Mouse (Mus musculus) forebrain, embryonic 15.5 days (tissue): ENCODE measurements at regions not wholly inside any gene's neighbourhood (a gene's known extent, or its start where the extent isn't known, plus 50 kb on each side); places are given as distances from the start of the nearest gene placed in this dataset.

Experiments used
- ATAC-seq: fragments of 200-750 bp; cut with Nextera tagmentation; replicated peaks from 2 replicates; pipeline ENCODE4 v1.8.0; 2017; ENCODE audit warnings: mild to moderate bottlenecking, moderate TSS enrichment, moderate library complexity
- H3K27ac ChIP-seq: fragments of 300-500 bp; sonication (generic); replicated peaks from 2 replicates; pipeline ENCODE4 v1.5.1; 2015; ENCODE audit warnings: mild to moderate bottlenecking, inconsistent platforms
- H3K27me3 ChIP-seq: fragments of 300-500 bp; sonication (generic); 2 replicates; pipeline ENCODE4 v1.6.1; 2015; ENCODE audit warnings: inconsistent platforms
- H3K36me3 ChIP-seq: fragments of 300-500 bp; sonication (generic); 2 replicates; pipeline ENCODE4 v1.6.1; 2015; ENCODE audit warnings: mild to moderate bottlenecking, inconsistent platforms
- H3K4me1 ChIP-seq: fragments of 300-500 bp; sonication (generic); 2 replicates; pipeline ENCODE4 v1.6.1; 2015; ENCODE audit warnings: inconsistent platforms
- H3K4me2 ChIP-seq: fragments of 300-500 bp; sonication (generic); replicated peaks from 2 replicates; pipeline ENCODE4 v1.6.1; 2015; ENCODE audit warnings: mild to moderate bottlenecking, inconsistent platforms
- H3K4me3 ChIP-seq: fragments of 300-500 bp; sonication (generic); 2 replicates; pipeline ENCODE4 v1.5.1; 2015; ENCODE audit warnings: mild to moderate bottlenecking, inconsistent platforms
- H3K9ac ChIP-seq: fragments of 300-500 bp; sonication (generic); replicated peaks from 2 replicates; pipeline ENCODE4 v1.6.1; 2015; ENCODE audit warnings: mild to moderate bottlenecking, inconsistent platforms
- H3K9me3 ChIP-seq: fragments of 300-500 bp; sonication (generic); 2 replicates; pipeline ENCODE4 v1.6.1; 2016; ENCODE audit warnings: inconsistent platforms
- WGBS: fragments of 180-500 bp; shearing (Covaris S2); methylation state at CpG from one replicate; pipeline ENCODE4 v1.1.7; 2015; ENCODE audit warnings: mixed read lengths; 5-methylcytosine and 5-hydroxymethylcytosine counted together

DNA sequence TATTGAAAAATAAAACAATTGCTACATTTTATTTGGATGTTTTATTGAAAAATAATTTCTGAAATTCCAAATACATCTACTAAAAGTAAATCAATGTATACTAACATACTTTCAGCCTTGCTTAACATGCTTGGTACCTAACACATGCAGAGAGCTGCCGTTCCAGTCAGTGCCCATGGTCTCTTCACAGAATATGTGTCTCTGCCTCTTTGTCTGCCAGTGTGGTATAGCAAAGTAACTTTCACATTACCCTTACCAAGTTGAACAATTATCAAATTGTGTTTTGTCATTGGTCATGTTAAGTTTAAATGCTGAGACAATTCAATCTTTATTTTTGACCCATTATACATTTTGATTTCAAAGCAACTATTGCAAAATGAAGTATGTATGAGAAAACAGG lies 1159.2 kb upstream of the Foxg1 start:
- Histone ChIP-seq H3K36me3 (no peaks in the 10 kb centered on the region), H3K27ac (no peak overlapping the region), H3K9me3 (no peaks in the 10 kb centered on the region), H3K27me3 (no peaks in the 10 kb centered on the region), H3K4me1 (peaks cover 11% of the 10 kb centered on the region), H3K9ac (no peak overlapping the region), H3K4me2 (no peak overlapping the region), H3K4me3 (no peak overlapping the region)
- ATAC-seq = no peak
- 18% methylated on average over 1 of the region's 1 CpGs for WGBS

DNA sequence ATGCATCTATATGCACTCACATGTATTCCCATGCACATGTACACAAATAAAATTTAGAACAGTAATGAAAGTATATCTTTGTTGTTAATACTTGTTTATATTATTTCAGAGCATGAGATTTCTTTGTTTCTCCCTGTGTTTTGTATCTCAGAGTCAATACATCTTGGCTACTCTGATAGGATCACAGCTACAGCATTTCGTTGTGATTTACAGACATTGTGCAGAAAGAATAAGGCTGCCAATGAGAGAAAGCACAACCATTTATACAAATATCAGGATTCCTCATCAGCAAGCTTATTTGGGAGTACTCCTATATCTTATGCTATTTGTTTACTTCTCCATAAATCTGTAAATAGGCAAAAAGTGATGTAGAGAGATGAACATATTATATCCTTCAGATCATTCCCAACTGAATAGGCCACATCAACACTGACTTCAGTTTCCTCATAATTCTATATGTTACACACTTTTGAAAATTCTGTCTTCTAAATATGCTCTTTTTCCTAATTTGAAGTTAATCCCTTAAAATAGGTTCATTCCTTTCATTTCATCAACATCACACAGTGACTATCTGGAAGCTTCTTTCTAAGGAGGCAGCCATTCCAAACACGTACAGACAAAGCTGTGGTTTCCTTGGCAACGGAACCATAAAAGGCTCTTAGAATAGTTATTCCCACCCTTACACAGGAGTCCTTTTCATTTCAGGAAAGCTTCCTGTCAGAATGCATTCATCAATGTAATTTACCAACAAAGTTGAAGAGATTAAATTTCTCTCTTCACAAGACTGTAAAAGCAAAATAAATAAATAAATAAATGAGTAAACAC lies 1160.3 kb upstream of the Foxg1 start:
- H3K4me3 ChIP-seq = no peak overlapping the region
- no peaks in the 10 kb centered on the region for H3K36me3 ChIP-seq
- H3K27ac ChIP-seq = peak overlapping the region; percentile 56
- H3K27me3 ChIP-seq = no peaks in the 10 kb centered on the region
- no peak overlapping the region for H3K9ac ChIP-seq
- H3K9me3 ChIP-seq = no peaks in the 10 kb centered on the region
- peak; percentile 95 for ATAC-seq
- no peak overlapping the region for H3K4me2 ChIP-seq
- peaks cover 11% of the 10 kb centered on the region for H3K4me1 ChIP-seq
- WGBS = 15% methylated on average over 3 of the region's 3 CpGs

GRCm38 (mm10) chr12:48181831-48182230 lies 1200.6 kb upstream of the Foxg1 start:
- WGBS = 61% methylated on average over 1 of the region's 1 CpGs
- H3K27ac ChIP-seq = no peak overlapping the region
- no peak overlapping the region for H3K4me3 ChIP-seq
- H3K27me3 ChIP-seq = no peaks in the 10 kb centered on the region
- no peaks in the 10 kb centered on the region for H3K36me3 ChIP-seq
- H3K9me3 ChIP-seq = no peaks in the 10 kb centered on the region
- H3K4me2 ChIP-seq = no peak overlapping the region
- no peak for ATAC-seq
- no peak overlapping the region for H3K9ac ChIP-seq
- no peaks in the 10 kb centered on the region for H3K4me1 ChIP-seq

GRCm38 (mm10) chr12:48173926-48174601 lies 1208.4 kb upstream of the Foxg1 start:
- Histone ChIP-seq H3K4me2 (no peak overlapping the region), H3K9me3 (no peaks in the 10 kb centered on the region), H3K4me1 (no peaks in the 10 kb centered on the region), H3K9ac (no peak overlapping the region), H3K4me3 (no peak overlapping the region), H3K36me3 (no peaks in the 10 kb centered on the region), H3K27ac (no peak overlapping the region), H3K27me3 (no peaks in the 10 kb centered on the region)
- ATAC-seq = no peak
- 70% methylated on average over 6 of the region's 6 CpGs for WGBS

- Histone ChIP-seq H3K4me1 (no peaks in the 10 kb centered on the region), H3K9ac (no peak overlapping the region), H3K9me3 (no peaks in the 10 kb centered on the region), H3K4me3 (no peak overlapping the region), H3K27me3 (no peaks in the 10 kb centered on the region), H3K4me2 (no peak overlapping the region), H3K36me3 (no peaks in the 10 kb centered on the region), H3K27ac (no peak overlapping the region)
- ATAC-seq = peak; percentile 70; the same call in 1 of the 2 replicates
These were observed 1236.3 kb upstream of the Foxg1 start for GRCm38 (mm10) chr12:48146117-48146516.

DNA sequence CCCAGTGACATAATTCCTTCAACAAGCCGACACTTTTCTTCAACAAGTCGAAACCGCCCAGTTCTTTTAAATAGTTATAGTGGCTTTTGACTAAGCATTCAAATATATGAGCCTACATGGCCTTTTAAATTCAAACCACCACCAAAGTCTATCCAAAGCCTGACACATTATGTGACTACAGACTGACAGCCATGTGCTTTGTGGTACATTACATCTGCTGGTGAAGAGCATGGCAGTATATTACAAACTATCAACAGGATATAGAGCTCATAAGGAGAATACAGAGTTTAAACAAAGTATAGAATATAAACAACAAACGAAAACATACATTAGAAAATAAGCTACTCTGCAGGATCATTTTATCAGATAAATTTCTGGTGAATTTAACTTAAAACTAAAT lies 1259.5 kb upstream of the Foxg1 start:
- Histone ChIP-seq H3K9me3 (no peaks in the 10 kb centered on the region), H3K4me1 (no peaks in the 10 kb centered on the region), H3K27ac (no peak overlapping the region), H3K36me3 (no peaks in the 10 kb centered on the region), H3K27me3 (no peaks in the 10 kb centered on the region), H3K4me2 (no peak overlapping the region), H3K9ac (no peak overlapping the region), H3K4me3 (no peak overlapping the region)
- WGBS = 78% methylated on average over 4 of the region's 4 CpGs
- no peak for ATAC-seq

- Histone ChIP-seq H3K4me1 (no peaks in the 10 kb centered on the region), H3K4me3 (no peak overlapping the region), H3K9ac (no peak overlapping the region), H3K4me2 (no peak overlapping the region), H3K36me3 (no peaks in the 10 kb centered on the region), H3K27me3 (no peaks in the 10 kb centered on the region), H3K27ac (no peak overlapping the region), H3K9me3 (0 out of 2 replicates have a peak, but pooled peaks cover 3% of the 10 kb centered on the region)
- WGBS = 63% methylated on average over 3 of the region's 3 CpGs
- no peak for ATAC-seq
These were observed 1281.0 kb upstream of the Nova1 start for GRCm38 (mm10) chr12:48099727-48100126.

GRCm38 (mm10) chr12:48086988-48087387 lies 1268.3 kb upstream of the Nova1 start:
- no peaks in the 10 kb centered on the region for H3K36me3 ChIP-seq
- H3K9me3 ChIP-seq = no peaks in the 10 kb centered on the region
- no peak overlapping the region for H3K4me3 ChIP-seq
- no peaks in the 10 kb centered on the region for H3K4me1 ChIP-seq
- no peak for ATAC-seq
- no peak overlapping the region for H3K27ac ChIP-seq
- H3K27me3 ChIP-seq = no peaks in the 10 kb centered on the region
- H3K4me2 ChIP-seq = no peak overlapping the region
- 92% methylated on average over 5 of the region's 5 CpGs for WGBS
- H3K9ac ChIP-seq = no peak overlapping the region

DNA sequence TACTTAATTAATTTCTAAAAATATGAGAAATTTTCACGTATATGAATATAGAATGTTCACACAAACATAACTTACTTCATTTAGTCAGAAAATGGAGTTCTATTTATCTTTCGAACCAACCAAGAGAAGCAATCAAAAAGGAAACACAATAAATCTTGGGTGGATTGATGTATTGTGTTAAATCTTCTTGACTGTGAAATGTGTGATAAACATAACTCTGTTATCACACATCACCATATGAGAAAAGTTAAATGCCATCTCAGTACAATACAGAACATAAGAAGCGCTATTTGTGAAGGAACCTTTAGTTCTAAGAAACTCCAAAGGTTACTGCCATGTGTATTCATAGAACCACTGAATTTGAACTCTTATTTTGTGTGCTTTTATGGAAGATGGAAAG lies 1264.6 kb upstream of the Nova1 start:
- Histone ChIP-seq H3K9ac (no peak overlapping the region), H3K27ac (no peak overlapping the region), H3K9me3 (no peaks in the 10 kb centered on the region), H3K27me3 (no peaks in the 10 kb centered on the region), H3K4me2 (no peak overlapping the region), H3K4me1 (no peaks in the 10 kb centered on the region), H3K36me3 (no peaks in the 10 kb centered on the region), H3K4me3 (no peak overlapping the region)
- 90% methylated on average over 3 of the region's 3 CpGs for WGBS
- no peak for ATAC-seq

- no peaks in the 10 kb centered on the region for H3K4me1 ChIP-seq
- no peak overlapping the region for H3K4me3 ChIP-seq
- 75% methylated on average over 2 of the region's 2 CpGs for WGBS
- H3K9ac ChIP-seq = no peak overlapping the region
- H3K36me3 ChIP-seq = no peaks in the 10 kb centered on the region
- H3K9me3 ChIP-seq = no peaks in the 10 kb centered on the region
- H3K4me2 ChIP-seq = no peak overlapping the region
- H3K27me3 ChIP-seq = no peaks in the 10 kb centered on the region
- H3K27ac ChIP-seq = no peak overlapping the region
- ATAC-seq = no peak
These were observed 1243.9 kb upstream of the Nova1 start for GRCm38 (mm10) chr12:48062620-48062942.

DNA sequence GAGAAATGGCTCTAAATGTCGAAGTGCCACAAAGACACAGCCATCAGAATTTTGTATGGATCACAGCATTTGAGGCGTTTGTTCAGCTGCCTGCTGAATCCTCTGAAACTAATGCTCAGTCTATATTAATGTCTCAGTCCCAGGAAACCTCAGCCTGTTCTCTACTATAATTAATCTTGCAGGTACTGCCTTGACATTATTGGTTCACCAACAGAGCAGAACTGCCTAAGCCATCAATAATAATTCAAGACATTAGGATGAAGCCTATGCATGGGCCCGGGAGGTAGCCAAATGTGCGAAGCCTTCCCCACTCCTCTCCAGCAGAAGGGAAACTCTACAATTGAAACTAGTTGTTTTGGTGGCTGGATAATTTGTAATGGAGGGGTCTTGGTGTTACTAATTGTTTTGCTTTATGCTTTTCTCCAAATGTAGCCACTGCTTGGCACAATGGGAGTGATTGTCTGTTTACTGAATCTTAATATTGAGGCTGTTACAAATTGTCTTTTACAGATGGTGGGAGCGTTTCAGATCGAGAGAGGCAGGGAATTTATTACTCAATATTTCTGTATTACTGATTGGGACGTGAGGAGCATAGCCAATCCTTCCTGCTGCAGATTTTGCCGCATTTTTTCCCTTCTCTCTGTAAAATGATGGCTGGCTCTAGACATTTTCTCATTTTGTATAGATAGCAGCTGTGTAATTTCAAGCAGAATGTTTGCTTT lies 1243.3 kb upstream of the Nova1 start:
- Histone ChIP-seq H3K4me2 (no peak overlapping the region), H3K9me3 (no peaks in the 10 kb centered on the region), H3K27me3 (no peaks in the 10 kb centered on the region), H3K4me1 (no peaks in the 10 kb centered on the region), H3K9ac (no peak overlapping the region), H3K36me3 (no peaks in the 10 kb centered on the region), H3K4me3 (no peak overlapping the region), H3K27ac (no peak overlapping the region)
- WGBS = 68% methylated on average over 8 of the region's 8 CpGs
- ATAC-seq = no peak

GRCm38 (mm10) chr12:48020416-48020815 lies 1201.7 kb upstream of the Nova1 start:
- Histone ChIP-seq H3K9ac (no peak overlapping the region), H3K4me3 (no peak overlapping the region), H3K4me1 (no peaks in the 10 kb centered on the region), H3K27ac (no peak overlapping the region), H3K36me3 (no peaks in the 10 kb centered on the region), H3K4me2 (no peak overlapping the region), H3K27me3 (no peaks in the 10 kb centered on the region), H3K9me3 (no peaks in the 10 kb centered on the region)
- no peak for ATAC-seq
